ENCODE assay signal across 13 mouse cellular contexts in the genomic region with DNA sequence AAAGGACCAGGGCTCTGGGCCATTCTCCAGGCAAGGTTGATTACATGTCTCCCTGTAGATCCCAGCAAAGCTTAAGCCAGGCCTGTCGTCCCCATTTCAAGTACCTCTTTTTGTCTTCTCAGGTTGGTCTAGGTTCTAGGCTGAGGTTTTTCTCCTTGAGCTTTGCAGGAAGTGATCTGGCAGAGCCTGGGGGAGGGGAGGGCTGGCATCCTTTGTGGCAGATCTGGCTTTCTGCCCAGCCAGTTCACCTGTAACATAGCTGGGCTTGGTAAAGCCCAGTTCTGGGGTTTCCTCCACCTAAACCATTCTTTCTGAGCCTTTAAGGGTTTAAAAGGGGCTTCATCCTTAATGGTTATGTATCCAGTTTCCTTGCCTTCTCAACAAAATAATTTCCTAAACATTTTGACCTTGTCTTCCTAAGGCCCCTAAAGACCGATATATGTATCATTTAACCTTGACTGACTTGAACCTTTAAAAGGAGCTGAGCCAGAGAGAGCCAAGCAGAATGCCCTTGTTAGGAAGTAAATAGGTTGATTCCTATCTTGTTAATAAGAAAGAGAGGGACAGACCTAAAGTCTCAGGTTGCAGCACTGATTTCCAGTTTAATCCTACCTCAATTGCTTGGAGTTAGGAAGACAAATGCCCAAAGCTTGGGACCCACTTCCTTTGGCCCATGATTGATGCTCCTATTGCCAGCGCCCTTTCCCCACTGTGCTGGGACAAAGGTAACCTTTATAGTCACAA. TPM values are rescaled to one million over a fixed set of nuclear protein-coding genes. Genes with fewer than 3 reads are reported as not detected.
DNase-seq lines count a peak whose midpoint lies in the region; ATAC-seq lines count a peak whose summit lies in the region.
"Had no signal": no experiment of that assay in that cellular context is flagged by ENCODE, and none has a peak within 500 bp of the region (broad histone marks: within the 10 kb centered on the region; RNA-seq: fewer than 3 reads in every experiment).

A gene (plus strand): TSS at position 694 of the 744 bp plus-strand sequence.

- no peaks in the 10 kb centered on the region for H3K27me3 ChIP-seq in kidney, embryonic 14.5 days (ENCODE audit: control insufficient read depth, insufficient read depth, low read length)
- H3K27me3 ChIP-seq: forebrain, embryonic 13.5 days had no signal

- no peak for ATAC-seq in kidney, embryonic 14.5 days (ENCODE audit: low FRiP score, low TSS enrichment)
- ATAC-seq in megakaryocyte-erythroid progenitor cell, adult 5-6 weeks (replicated peaks; ENCODE audit: low FRiP score, low TSS enrichment, poor library complexity, severe bottlenecking) = no peak
- ATAC-seq: forebrain, embryonic 13.5 days had no signal

- no peaks in the 10 kb centered on the region for H3K4me1 ChIP-seq in kidney, embryonic 14.5 days (ENCODE audit: control insufficient read depth, insufficient read depth, low read length)

- H3K4me2 ChIP-seq in kidney, embryonic 14.5 days (replicated peaks; ENCODE audit: low read depth, low read length) = no peak within 1 kb of the TSS
- H3K4me2 ChIP-seq: forebrain, embryonic 13.5 days; lung, embryonic 14.5 days had no signal

- WGBS in kidney, embryonic 14.5 days = 72% methylated on average over 3 of the region's 3 CpGs

- peak; percentile 52 for DNase-seq in kidney, adult 18-20 months
- DNase-seq in CD8-positive naive resting alpha-beta T cell, adult 2 months (ENCODE audit: low read depth in 2 of 2, low spot score in 2 of 2) = peak; percentile 18 to 34
- peak; percentile 55 for DNase-seq in induced T-regulatory cell, adult 2 months (ENCODE audit: low read depth)
- peak; percentile 80 for DNase-seq in naive thymus-derived CD4-positive, alpha-beta T cell, adult 2 months (ENCODE audit: low read depth)
- no peak for DNase-seq in frontal cortex, postnatal 10 days (ENCODE audit: low spot score in 2 of 2)
- DNase-seq in natural killer cell, adult 2 months (ENCODE audit: low spot score in 2 of 2) = no peak
- DNase-seq: heart, adult 18-20 months; heart, postnatal 14 days; lung, embryonic 14.5 days had no signal

- H3K27ac ChIP-seq in kidney, embryonic 14.5 days (ENCODE audit: low read depth, low read length) = no peak within 1 kb of the TSS
- H3K27ac ChIP-seq: forebrain, embryonic 13.5 days had no signal

- no peak within 1 kb of the TSS for H3K9ac ChIP-seq in kidney, embryonic 14.5 days (ENCODE audit: low read depth, low read length)
- H3K9ac ChIP-seq: forebrain, embryonic 13.5 days; lung, embryonic 14.5 days had no signal

- no peak within 1 kb of the TSS for H3K4me3 ChIP-seq in kidney, embryonic 14.5 days (ENCODE audit: low read length)
- H3K4me3 ChIP-seq: forebrain, embryonic 13.5 days had no signal

- no peaks in the 10 kb centered on the region for H3K9me3 ChIP-seq in kidney, embryonic 14.5 days (ENCODE audit: control insufficient read depth, low read length)
- H3K9me3 ChIP-seq: forebrain, embryonic 13.5 days had no signal

- peaks cover 18% of the 10 kb centered on the region for H3K36me3 ChIP-seq in kidney, embryonic 14.5 days (ENCODE audit: control insufficient read depth, insufficient read depth, low read length)

RNA-seq across cellular contexts. Expression of the gene that starts here (rescaled TPM):
- polyA plus RNA-seq in kidney, embryonic 14.5 days (2014; fragmentation: Nextera tagmentation; extraction: Ambion mirVana) = not detected in 2 replicates
- 0.32 and 0.48 TPM in 2 replicates for total RNA-seq in megakaryocyte-erythroid progenitor cell, adult 5-6 weeks (2014; fragmentation: Nextera tagmentation)
- total RNA-seq in megakaryocyte-erythroid progenitor cell, adult 5-6 weeks (2017) = not detected in 2 replicates
- total RNA-seq: heart, adult 18-20 months; midbrain, postnatal 0 days had no signal
- polyA plus RNA-seq: forebrain, embryonic 13.5 days; lung, embryonic 14.5 days; midbrain, postnatal 0 days had no signal

Comparison
In these comparisons a context has a peak if more than half of its experiments do, and no peak if none do; other contexts are left out.
1. DNase-seq: peak in kidney, adult 18-20 months (single experiment), CD8-positive naive resting alpha-beta T cell, adult 2 months (2 of 2), induced T-regulatory cell, adult 2 months (single experiment) and naive thymus-derived CD4-positive, alpha-beta T cell, adult 2 months (single experiment); none in frontal cortex, postnatal 10 days (0 of 2) and natural killer cell, adult 2 months (0 of 2).